Mouse (Mus musculus): ENCODE results near the gene Ncan. TPM values are rescaled to one million over a fixed set of nuclear protein-coding genes. Genes with fewer than 3 reads are reported as not detected.

Ncan gene
- polyA plus RNA-seq, 1 experiment from 2014 or later: 0.39 TPM

- Histone ChIP-seq H3K27ac (ENCODE audit: low read depth, low read length) (no peak overlapping the region), H3K36me3 (ENCODE audit: control insufficient read depth, insufficient read depth) (no peaks in the 10 kb centered on the region), H3K9ac (ENCODE audit: low read depth, low read length) (no peak overlapping the region), H3K4me2 (replicated peaks; ENCODE audit: low read depth) (no peak overlapping the region), H3K4me3 (ENCODE audit: low read depth, low read length) (no peak overlapping the region), H3K4me1 (replicated peaks; ENCODE audit: control insufficient read depth, insufficient read depth, low read length) (no peaks in the 10 kb centered on the region), H3K9me3 (ENCODE audit: control insufficient read depth) (no peaks in the 10 kb centered on the region), H3K27me3 (replicated peaks; ENCODE audit: control insufficient read depth, insufficient read depth, low read length) (peaks cover 64% of the 10 kb centered on the region)
- WGBS: 59% methylated on average over 9 of the region's 9 CpGs
- no peak for TF ChIP-seq CTCF (IDR thresholded peaks at IDR 0.05; ENCODE audit: low read depth)
- ATAC-seq: no peak
Measured at GRCm38 (mm10) chr8:70089296-70089960, 31.2 kb downstream of the Ncan start.

- 7% methylated on average over 56 of the region's 56 CpGs for WGBS
- H3K9ac ChIP-seq (ENCODE audit: low read depth, low read length): no peak overlapping the region
- no peaks in the 10 kb centered on the region for H3K9me3 ChIP-seq (ENCODE audit: control insufficient read depth)
- 0 out of 2 replicates have a peak, but pooled peaks have one; percentile 13 for ATAC-seq
- H3K27me3 ChIP-seq (replicated peaks; ENCODE audit: control insufficient read depth, insufficient read depth, low read length): peaks cover 77% of the 10 kb centered on the region
- peak; percentile 79 for TF ChIP-seq CTCF (IDR thresholded peaks at IDR 0.05; ENCODE audit: low read depth)
- peak overlapping the region; percentile 27 for H3K4me3 ChIP-seq (ENCODE audit: low read depth, low read length)
- H3K4me1 ChIP-seq (replicated peaks; ENCODE audit: control insufficient read depth, insufficient read depth, low read length): no peaks in the 10 kb centered on the region
- H3K4me2 ChIP-seq (replicated peaks; ENCODE audit: low read depth): peak overlapping the region; percentile 39
- no peak overlapping the region for H3K27ac ChIP-seq (ENCODE audit: low read depth, low read length)
- H3K36me3 ChIP-seq (ENCODE audit: control insufficient read depth, insufficient read depth): no peaks in the 10 kb centered on the region
Measured at GRCm38 (mm10) chr8:70087836-70088650, 32.6 kb downstream of the Ncan start.

GRCm38 (mm10) chr8:70087237-70087636, 33.4 kb downstream of the Ncan start:
- no peak for ATAC-seq

DNA sequence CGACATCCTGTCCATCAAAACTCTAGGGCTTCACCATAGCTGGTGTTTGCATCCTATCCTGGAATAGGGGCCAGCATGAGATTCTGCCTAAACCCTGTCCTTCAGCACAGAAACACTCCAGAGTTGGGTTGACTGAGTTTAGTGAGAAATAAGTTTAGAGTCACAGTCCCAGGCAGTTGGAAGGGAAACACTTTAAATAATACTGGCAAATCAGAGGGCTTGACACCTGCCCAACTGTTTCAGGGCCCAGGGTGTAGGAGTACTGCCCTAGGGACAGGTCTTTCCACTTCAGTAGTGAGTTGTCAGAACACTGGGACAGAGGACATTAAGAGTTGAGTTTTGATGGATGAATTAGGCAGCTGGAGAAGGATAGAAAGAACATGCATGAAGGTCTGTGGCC, 34.5 kb downstream of the Ncan start:
- Histone ChIP-seq H3K9me3 (ENCODE audit: control insufficient read depth) (no peaks in the 10 kb centered on the region), H3K4me1 (replicated peaks; ENCODE audit: control insufficient read depth, insufficient read depth, low read length) (no peaks in the 10 kb centered on the region), H3K27ac (ENCODE audit: low read depth, low read length) (no peak overlapping the region), H3K9ac (ENCODE audit: low read depth, low read length) (no peak overlapping the region), H3K4me2 (replicated peaks; ENCODE audit: low read depth) (no peak overlapping the region), H3K4me3 (ENCODE audit: low read depth, low read length) (no peak overlapping the region), H3K27me3 (replicated peaks; ENCODE audit: control insufficient read depth, insufficient read depth, low read length) (peaks cover 90% of the 10 kb centered on the region), H3K36me3 (ENCODE audit: control insufficient read depth, insufficient read depth) (no peaks in the 10 kb centered on the region)
- ATAC-seq: no peak
- TF ChIP-seq CTCF (IDR thresholded peaks at IDR 0.05; ENCODE audit: low read depth): no peak
- WGBS: 42% methylated on average over 1 of the region's 1 CpGs

More at GRCm38 (mm10) chr8:70087237-70087636, 33.4 kb downstream of the Ncan start:
- Histone ChIP-seq H3K27ac (ENCODE audit: low read depth, low read length) (no peak overlapping the region), H3K9me3 (ENCODE audit: control insufficient read depth) (no peaks in the 10 kb centered on the region), H3K4me2 (replicated peaks; ENCODE audit: low read depth) (no peak overlapping the region), H3K4me1 (replicated peaks; ENCODE audit: control insufficient read depth, insufficient read depth, low read length) (no peaks in the 10 kb centered on the region), H3K27me3 (replicated peaks; ENCODE audit: control insufficient read depth, insufficient read depth, low read length) (peaks cover 85% of the 10 kb centered on the region), H3K36me3 (ENCODE audit: control insufficient read depth, insufficient read depth) (no peaks in the 10 kb centered on the region), H3K4me3 (ENCODE audit: low read depth, low read length) (no peak overlapping the region), H3K9ac (ENCODE audit: low read depth, low read length) (no peak overlapping the region)
- WGBS: 6% methylated on average over 7 of the region's 7 CpGs
- TF ChIP-seq CTCF (IDR thresholded peaks at IDR 0.05; ENCODE audit: low read depth): no peak

DNA sequence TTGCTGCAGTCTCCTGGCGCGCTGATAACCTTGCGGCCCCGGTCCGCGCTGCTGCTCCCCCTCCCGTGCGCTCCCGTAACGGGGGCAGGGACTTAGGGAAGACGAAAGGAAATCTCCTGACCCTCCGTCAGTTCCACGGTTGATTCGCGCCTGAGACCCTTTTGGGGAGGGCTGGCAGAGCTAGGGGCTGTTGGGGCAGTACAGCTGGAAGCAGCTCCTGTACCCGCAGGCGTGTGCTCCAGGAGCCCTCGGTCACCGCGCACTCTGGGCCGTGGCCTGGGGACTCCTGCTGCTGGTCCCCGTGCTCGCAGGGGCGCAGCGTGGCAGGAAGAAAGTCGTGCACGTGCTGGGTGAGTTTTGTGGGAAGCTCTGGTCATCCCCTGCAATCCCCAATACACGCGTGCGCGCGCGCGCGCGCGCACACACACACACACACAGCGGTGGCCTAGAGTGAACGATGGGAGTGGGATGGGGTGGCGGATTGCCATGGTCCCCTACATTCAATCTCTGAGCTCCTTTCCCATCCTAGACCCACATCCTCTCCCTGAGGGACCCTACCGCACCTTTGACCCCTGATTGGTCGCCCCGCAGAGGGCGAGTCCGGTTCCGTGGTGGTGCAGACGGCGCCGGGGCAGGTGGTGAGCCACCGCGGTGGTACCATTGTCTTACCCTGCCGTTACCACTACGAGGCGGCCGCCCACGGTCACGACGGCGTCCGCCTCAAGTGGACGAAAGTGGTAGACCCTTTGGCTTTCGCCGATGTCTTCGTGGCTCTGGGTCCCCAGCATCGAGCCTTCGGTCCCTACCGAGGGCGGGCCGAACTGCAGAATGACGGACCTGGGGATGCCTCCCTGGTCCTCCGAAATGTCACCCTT, 36.2 kb downstream of the Ncan start:
- no peak; the same call in 1 of the 2 replicates for TF ChIP-seq CTCF (IDR thresholded peaks at IDR 0.05; ENCODE audit: low read depth)
- H3K27me3 ChIP-seq (replicated peaks; ENCODE audit: control insufficient read depth, insufficient read depth, low read length): peaks cover 76% of the 10 kb centered on the region
- no peak overlapping the region for H3K9ac ChIP-seq (ENCODE audit: low read depth, low read length)

More for the DNA sequence above, 36.2 kb downstream of the Ncan start:
- H3K4me1 ChIP-seq (replicated peaks; ENCODE audit: control insufficient read depth, insufficient read depth, low read length): no peaks in the 10 kb centered on the region
- no peak for ATAC-seq
- WGBS: 2% methylated on average over 61 of the region's 71 CpGs
- H3K9me3 ChIP-seq (ENCODE audit: control insufficient read depth): no peaks in the 10 kb centered on the region
- H3K36me3 ChIP-seq (ENCODE audit: control insufficient read depth, insufficient read depth): peaks cover 2% of the 10 kb centered on the region; the same call in 1 of the 2 replicates
- H3K4me3 ChIP-seq (ENCODE audit: low read depth, low read length): peak overlapping the region; percentile 46
- H3K27ac ChIP-seq (ENCODE audit: low read depth, low read length): no peak overlapping the region
- H3K4me2 ChIP-seq (replicated peaks; ENCODE audit: low read depth): peak overlapping the region; percentile 71
